Mouse (Mus musculus) neural tube, embryonic 11.5 days (tissue): ENCODE measurements around the gene Smdt1. TPM values are rescaled to one million over a fixed set of nuclear protein-coding genes. Genes with fewer than 3 reads are reported as not detected.
"Not testable (repeated sequence)": the region's sequence is repeated elsewhere in the genome, so short reads cannot be mapped to it uniquely, and the experiment has no call there.

ENCODE experiments used
- ATAC-seq: fragments of 200-750 bp; cut with Nextera tagmentation; 2 replicates; pipeline ENCODE4 v1.8.0; 2017; ENCODE audit warnings: moderate number of reproducible peaks, mild to moderate bottlenecking, moderate TSS enrichment, moderate library complexity; ENCODE audit not compliant: insufficient read depth, low FRiP score, low TSS enrichment
- DNase-seq: peaks from one replicate; pipeline ENCODE4 v3.0.0-alpha.2; 2015; ENCODE audit warnings: low spot score
- H3K27ac ChIP-seq: fragments of 300-500 bp; sonication (generic); 2 replicates; pipeline ENCODE4 v1.5.1; 2014; ENCODE audit warnings: low read depth, mild to moderate bottlenecking, low read length
- H3K27me3 ChIP-seq: fragments of 300-500 bp; sonication (generic); 2 replicates; pipeline ENCODE4 v1.6.1; 2014; ENCODE audit warnings: mild to moderate bottlenecking, low read length, mixed read lengths; ENCODE audit not compliant: control insufficient read depth, insufficient read depth
- H3K36me3 ChIP-seq: fragments of 300-500 bp; sonication (generic); 2 replicates; pipeline ENCODE4 v1.6.1; 2014; ENCODE audit warnings: mild to moderate bottlenecking, low read length, moderate library complexity, mixed read lengths; ENCODE audit not compliant: control insufficient read depth, insufficient read depth
- H3K4me1 ChIP-seq: fragments of 300-500 bp; sonication (generic); 2 replicates; pipeline ENCODE4 v1.6.1; 2014; ENCODE audit warnings: low read length, mixed read lengths; ENCODE audit not compliant: control insufficient read depth, insufficient read depth
- H3K4me2 ChIP-seq: fragments of 300-500 bp; sonication (generic); 2 replicates; pipeline ENCODE4 v1.6.1; 2014; ENCODE audit warnings: low read depth, mild to moderate bottlenecking, moderate library complexity
- H3K4me3 ChIP-seq: fragments of 300-500 bp; sonication (generic); 2 replicates; pipeline ENCODE4 v1.5.1; 2014; ENCODE audit warnings: low read depth, low read length
- H3K9ac ChIP-seq: fragments of 300-500 bp; sonication (generic); 2 replicates; pipeline ENCODE4 v1.6.1; 2014; ENCODE audit warnings: mild to moderate bottlenecking, low read length
- H3K9me3 ChIP-seq: fragments of 300-500 bp; sonication (generic); 2 replicates; pipeline ENCODE4 v1.6.1; 2016; ENCODE audit warnings: low read length; ENCODE audit not compliant: control insufficient read depth
- WGBS: fragments of 180-500 bp; shearing (Covaris S2); extraction: QIAGEN DNeasy Blood & Tissue Kit; methylation state at CpG from one replicate; pipeline ENCODE4 v1.1.7; 2014; 5-methylcytosine and 5-hydroxymethylcytosine counted together
- polyA plus RNA-seq: library from polyadenylated mRNA; unstranded; fragments of >200 nt; fragmentation: Nextera tagmentation; extraction: Ambion mirVana; gene quantifications from 2 replicates; pipeline ENCODE4 v1.2.1, GENCODE M21; 2014

Gene Smdt1
- polyA plus RNA-seq, 1 experiment from 2014 or later = 267 TPM

DNA sequence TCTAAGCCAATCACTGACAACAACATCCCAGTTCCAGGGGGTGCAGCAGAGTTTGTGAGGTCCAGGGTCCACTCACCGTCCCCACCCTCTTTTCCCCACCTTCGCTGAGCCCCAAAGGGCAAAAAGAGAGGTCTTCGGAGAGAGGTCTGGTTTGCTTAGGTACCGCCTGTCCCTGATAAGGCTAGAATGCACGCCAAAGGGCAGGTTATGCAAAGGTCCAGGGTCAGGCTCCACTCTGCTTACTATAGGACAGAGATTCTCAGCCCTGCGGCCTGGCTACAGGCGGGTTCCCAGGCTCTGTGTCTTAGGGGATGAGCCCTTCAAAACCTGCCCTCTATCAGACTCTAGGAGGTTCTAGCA lies 40.7 kb downstream of the Smdt1 start:
- Histone ChIP-seq H3K4me1 (0 out of 2 replicates have a peak, but pooled peaks cover 5% of the 10 kb centered on the region), H3K27ac (no peak overlapping the region), H3K36me3 (no peaks in the 10 kb centered on the region), H3K4me3 (peak overlapping the region; percentile 33), H3K9ac (peak overlapping the region; percentile 53), H3K4me2 (peak overlapping the region; percentile 45), H3K9me3 (no peaks in the 10 kb centered on the region), H3K27me3 (no peaks in the 10 kb centered on the region)
- ATAC-seq (no peak), DNase-seq (no peak)
- 20% methylated on average over 7 of the region's 7 CpGs for WGBS

DNA sequence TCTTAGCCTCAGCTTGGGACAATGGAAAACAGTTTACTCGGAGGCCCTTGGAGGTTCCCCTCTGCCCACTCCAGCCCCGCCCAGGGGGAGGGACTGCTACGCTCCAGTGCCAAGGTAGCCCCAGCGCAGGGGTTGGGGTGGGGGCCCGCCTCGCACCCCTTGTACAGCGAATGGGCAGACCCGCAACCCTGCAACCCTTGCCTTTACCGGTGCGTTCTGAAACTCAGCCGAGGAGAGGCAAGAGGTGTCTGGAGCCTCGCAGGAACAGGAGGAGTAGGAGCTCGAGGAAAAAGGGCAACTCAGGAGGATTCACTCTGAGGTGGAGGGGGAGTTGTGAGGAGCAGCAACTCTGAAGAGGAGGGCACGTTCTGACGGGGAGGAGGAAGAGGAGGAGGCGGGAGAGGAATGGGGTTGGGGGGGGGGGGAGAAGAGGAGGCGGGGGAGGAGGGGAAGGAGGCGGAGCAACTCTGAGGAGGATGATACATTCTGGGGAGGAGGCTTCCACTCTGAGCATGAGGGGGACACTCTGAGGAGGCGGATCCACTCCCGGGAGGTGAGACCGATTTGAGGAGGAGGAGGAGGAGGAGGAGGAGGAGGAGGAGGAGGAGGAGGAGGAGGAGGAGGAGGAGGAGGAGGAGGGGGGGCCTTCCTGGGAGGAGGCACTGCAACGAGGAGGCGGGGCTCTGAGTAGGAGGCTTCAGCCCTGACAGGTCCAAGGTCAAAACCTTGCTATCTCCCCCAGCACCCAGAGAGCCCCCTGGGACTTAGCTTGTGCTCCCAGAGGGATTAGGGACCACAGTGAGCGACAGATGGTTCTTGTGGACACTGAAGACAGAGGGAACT lies 41.3 kb downstream of the Smdt1 start, which contains the start of gene Cyp2d22:
TSS of gene Cyp2d22 (minus strand) at position 390 of the 843 bp plus-strand sequence.
- Histone ChIP-seq H3K9ac (peak within 1 kb of the TSS; percentile 53), H3K27me3 (no peaks in the 10 kb centered on the region), H3K4me3 (peak within 1 kb of the TSS; percentile 33), H3K27ac (no peak within 1 kb of the TSS), H3K9me3 (no peaks in the 10 kb centered on the region), H3K36me3 (no peaks in the 10 kb centered on the region), H3K4me1 (0 out of 2 replicates have a peak, but pooled peaks cover 5% of the 10 kb centered on the region), H3K4me2 (peak within 1 kb of the TSS; percentile 45)
- DNase-seq (peak; percentile 57), ATAC-seq (peak; percentile 58; the same call in 1 of the 2 replicates)
- 5% methylated on average over 16 of the region's 24 CpGs for WGBS

DNA sequence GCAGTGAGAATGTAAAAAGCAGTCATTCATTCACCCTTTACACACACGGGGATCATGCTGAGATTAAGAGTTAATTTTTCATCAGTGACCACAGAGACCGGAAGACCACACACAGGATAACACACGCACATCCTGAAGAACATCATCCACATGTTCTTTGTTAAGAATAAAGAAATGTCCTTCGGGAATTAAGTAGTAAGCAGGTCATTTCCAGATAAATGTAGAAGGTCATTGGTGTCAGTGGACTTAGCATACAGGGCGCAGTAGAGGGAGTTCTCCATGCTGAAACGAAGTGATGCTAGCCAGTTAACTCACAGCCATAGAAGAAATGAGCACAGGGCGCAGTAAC lies 41.9 kb downstream of the Smdt1 start:
- H3K27ac ChIP-seq = no peak overlapping the region
- H3K9ac ChIP-seq = no peak overlapping the region
- no peak for ATAC-seq
- H3K4me2 ChIP-seq = peak overlapping the region; percentile 33
- H3K27me3 ChIP-seq = no peaks in the 10 kb centered on the region
- peak overlapping the region; percentile 11; the same call in 1 of the 2 replicates for H3K4me3 ChIP-seq
- no peaks in the 10 kb centered on the region for H3K36me3 ChIP-seq
- H3K4me1 ChIP-seq = 0 out of 2 replicates have a peak, but pooled peaks cover 5% of the 10 kb centered on the region
- no peaks in the 10 kb centered on the region for H3K9me3 ChIP-seq
- 40% methylated on average over 7 of the region's 7 CpGs for WGBS
- no peak for DNase-seq

DNA sequence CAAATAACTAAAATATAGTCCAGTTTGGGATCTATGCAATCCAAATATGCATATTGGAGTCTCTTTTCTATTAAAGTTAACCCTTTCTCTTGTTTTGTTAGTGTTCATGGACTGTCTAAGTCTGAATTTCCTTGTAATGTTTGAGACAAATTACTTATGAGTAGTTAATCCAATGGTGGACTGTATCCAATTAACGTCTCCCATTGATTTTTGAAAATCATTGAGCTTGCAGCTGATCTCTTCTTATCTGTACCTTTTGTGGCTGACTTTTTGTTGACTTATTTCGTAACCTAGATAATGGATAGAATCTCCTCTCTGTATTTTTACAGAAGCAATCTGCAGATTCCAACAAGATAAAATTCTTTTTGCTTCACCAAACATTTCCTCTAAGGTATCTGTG lies 43.7 kb downstream of the Smdt1 start:
- no peak for ATAC-seq
- H3K4me1 ChIP-seq = 0 out of 2 replicates have a peak, but pooled peaks cover 5% of the 10 kb centered on the region
- 90% methylated on average over 2 of the region's 2 CpGs for WGBS
- no peaks in the 10 kb centered on the region for H3K27me3 ChIP-seq
- no peak overlapping the region for H3K4me3 ChIP-seq
- no peak overlapping the region for H3K27ac ChIP-seq
- H3K9ac ChIP-seq = no peak overlapping the region
- H3K9me3 ChIP-seq = no peaks in the 10 kb centered on the region
- H3K36me3 ChIP-seq = no peaks in the 10 kb centered on the region
- no peak for DNase-seq
- H3K4me2 ChIP-seq = no peak overlapping the region

DNA sequence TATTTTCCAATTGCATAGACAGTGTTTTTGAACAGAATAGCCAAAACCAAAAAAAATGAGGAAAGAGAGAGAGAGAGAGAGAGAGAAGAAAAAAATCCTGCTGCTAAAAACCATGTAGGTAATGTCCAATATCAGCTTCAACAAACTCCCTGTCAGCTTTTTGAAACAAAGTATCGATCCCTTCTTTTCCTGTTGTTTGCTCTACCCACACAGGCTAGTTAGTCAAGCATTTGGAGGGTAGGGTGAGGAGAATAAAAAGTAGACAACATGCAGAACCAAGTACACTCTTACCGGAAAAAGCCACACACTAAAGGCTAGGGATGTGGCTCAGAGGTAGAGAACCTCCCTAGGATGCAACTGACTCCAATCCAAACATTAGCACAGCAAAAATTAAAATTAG lies 47.0 kb downstream of the Smdt1 start:
- H3K36me3 ChIP-seq = no peaks in the 10 kb centered on the region
- 94% methylated on average over 2 of the region's 2 CpGs for WGBS
- no peak overlapping the region for H3K27ac ChIP-seq
- H3K4me3 ChIP-seq = no peak overlapping the region
- no peak for DNase-seq
- no peaks in the 10 kb centered on the region for H3K4me1 ChIP-seq
- ATAC-seq = no peak
- no peak overlapping the region for H3K4me2 ChIP-seq
- H3K9me3 ChIP-seq = no peaks in the 10 kb centered on the region
- no peak overlapping the region for H3K9ac ChIP-seq
- H3K27me3 ChIP-seq = no peaks in the 10 kb centered on the region

DNA sequence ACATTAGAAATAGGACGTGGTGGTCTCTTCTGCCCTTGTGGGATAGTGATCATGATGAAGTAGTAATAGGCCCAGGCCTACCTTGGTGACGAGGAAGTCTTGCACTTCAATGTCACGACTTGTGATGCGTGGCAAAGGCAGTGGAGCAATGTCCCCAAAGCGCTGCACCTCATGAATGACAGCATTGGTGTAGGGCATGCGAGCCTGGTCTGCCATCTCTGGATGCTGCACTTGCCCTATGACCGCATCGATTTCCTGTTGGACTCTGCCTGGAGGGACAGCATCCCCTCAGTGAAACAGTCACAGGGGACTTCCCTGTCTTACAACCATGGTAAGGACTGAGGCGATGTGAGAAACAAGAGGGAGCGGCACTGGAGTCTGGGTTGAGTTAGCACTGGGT lies 51.2 kb downstream of the Smdt1 start:
- H3K9me3 ChIP-seq, H3K36me3 ChIP-seq, H3K4me2 ChIP-seq, H3K27me3 ChIP-seq, DNase-seq, H3K4me1 ChIP-seq, ATAC-seq, H3K27ac ChIP-seq, H3K4me3 ChIP-seq, H3K9ac ChIP-seq: not testable (repeated sequence)
- 86% methylated on average over 10 of the region's 10 CpGs for WGBS

DNA sequence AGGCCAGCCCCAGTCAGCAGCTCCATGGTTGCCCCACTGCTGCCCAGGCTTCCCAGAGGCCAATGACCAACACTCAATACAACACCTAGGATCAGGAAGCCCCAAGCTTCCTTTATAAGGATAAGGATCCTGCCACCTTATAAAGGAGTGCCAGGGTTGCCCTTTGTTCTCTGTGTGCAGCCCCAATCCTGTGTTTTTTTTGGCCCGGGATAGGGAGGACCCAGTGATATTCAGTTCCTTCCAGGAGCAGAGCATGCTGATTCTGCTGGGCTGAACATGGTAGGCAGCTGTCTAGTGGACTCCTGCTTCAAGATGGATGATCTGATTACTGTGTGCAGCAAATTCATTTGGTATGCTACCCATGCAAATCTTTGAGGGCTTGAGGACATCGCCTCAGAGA lies 55.2 kb downstream of the Smdt1 start, which contains the start of gene Cyp2d11:
TSS of gene Cyp2d11 (minus strand) at position 101 of the 400 bp plus-strand sequence.
- H3K4me1 ChIP-seq, H3K9ac ChIP-seq, H3K36me3 ChIP-seq, H3K4me3 ChIP-seq, H3K4me2 ChIP-seq, H3K27ac ChIP-seq, H3K27me3 ChIP-seq, DNase-seq, ATAC-seq, H3K9me3 ChIP-seq: not testable (repeated sequence)
- WGBS = 72% methylated on average over 2 of the region's 2 CpGs

DNA sequence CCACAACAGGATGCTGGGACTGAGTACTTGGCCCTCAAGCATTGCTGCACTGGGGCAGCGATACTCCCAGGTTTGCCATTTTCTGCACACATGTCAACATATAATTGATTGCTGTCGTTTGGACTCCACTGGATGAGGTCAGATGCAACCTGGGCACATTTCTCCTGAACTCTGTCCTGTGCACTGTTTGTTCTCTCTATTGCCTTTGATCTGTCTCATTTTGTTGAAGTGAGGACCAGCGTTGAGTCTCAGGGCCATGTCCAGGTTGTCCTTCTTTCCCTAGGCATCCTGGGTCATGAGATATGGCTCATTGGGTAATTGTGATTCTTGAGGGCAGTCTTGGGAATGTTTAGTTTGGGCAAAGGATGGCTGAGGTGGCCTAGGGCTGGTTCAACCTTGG lies 57.2 kb downstream of the Smdt1 start:
- not testable (repeated sequence) for DNase-seq, H3K36me3 ChIP-seq, H3K4me2 ChIP-seq, ATAC-seq, H3K9me3 ChIP-seq, H3K4me3 ChIP-seq, H3K27me3 ChIP-seq, H3K4me1 ChIP-seq, H3K9ac ChIP-seq, H3K27ac ChIP-seq
- 85% methylated on average over 3 of the region's 3 CpGs for WGBS
